Mouse (Mus musculus): ENCODE measurements around the gene Trim58. TPM values are rescaled to one million over a fixed set of nuclear protein-coding genes. Genes with fewer than 3 reads are reported as not detected.

Trim58 gene
- not detected for polyA plus RNA-seq (2015; fragmentation: Illumina TruSeq; extraction: RNeasy Lipid Tissue Mini Kit (QIAGEN cat#74804); ENCODE audit: insufficient read depth, low read depth, low replicate concordance)

DNA sequence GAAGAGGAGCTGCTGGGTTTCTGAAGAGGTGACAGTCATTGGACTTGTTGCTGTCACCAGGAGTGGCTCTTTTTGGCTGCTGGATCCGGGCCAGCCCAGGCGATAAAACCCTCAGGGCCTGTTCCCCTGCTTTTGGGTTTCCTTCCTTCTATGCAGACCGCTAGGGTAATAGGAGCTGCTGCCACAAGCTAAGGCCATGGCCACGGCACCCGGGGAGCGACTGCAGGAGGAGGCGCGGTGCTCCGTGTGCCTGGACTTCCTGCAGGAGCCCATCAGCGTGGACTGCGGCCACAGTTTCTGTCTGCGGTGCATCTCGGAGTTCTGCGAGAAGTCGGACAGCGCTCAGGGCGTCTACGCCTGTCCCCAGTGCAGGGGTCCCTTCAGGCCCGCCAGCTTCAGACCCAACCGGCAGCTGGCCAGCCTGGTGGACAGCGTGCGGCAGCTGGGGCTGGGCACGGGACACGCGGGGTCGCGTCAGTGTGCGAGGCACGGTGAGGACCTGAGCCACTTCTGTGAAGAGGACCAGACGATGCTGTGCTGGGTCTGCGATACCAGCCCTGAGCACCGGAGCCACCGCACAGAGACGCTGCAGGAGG lies at the start of gene Trim58:
Gene Trim58 (plus strand): TSS at position 194 of the 596 bp plus-strand sequence.

DNA sequence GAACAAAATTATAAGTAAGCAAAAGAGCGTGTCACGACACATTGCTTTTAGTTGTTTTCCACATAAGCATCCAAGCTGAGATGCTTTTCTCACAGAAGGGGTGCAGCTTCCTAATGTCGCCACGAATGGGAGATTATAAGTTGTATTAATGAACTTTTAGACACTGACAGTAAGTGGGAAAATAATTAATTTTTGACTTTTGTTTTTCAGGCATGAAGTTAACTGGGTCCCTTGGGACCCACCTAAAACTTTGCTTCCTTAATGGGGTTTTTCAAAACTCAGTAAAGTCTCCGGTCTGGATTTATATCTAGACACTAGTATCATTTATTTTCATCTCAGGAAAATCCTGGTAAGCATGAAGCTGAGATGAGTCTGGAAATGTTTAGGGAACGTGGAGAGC lies 45.5 kb upstream of the Trim58 start, which contains the start of gene Olfr324:
Gene Olfr324 (plus strand): TSS at position 301 of the 400 bp plus-strand sequence.

DNA sequence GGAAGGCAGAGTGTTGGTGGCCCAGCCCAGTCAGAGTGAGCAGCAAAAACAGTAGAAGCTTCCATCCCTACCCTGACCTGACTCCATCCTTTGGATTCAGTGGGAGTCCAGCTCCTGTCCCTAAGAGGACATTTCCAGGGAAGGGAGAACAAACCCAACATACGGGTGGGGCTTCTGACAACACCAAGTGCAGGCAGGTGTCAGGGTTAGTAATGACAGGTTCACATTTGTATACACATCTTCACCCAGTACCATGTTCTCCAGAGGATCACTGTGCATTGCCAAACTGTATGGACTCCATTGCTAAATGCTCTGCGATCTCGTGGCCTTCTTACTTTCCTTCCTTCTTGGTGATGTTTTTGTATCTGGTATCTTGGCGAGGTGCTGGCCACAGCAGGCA lies 24.3 kb upstream of the Trim58 start, which contains the start of gene 2210407C18Rik:
Gene 2210407C18Rik (minus strand): TSS at position 101 of the 400 bp plus-strand sequence.

GRCm38 (mm10) chr11:58630401-58630800 lies 9.9 kb upstream of the Trim58 start, which contains the start of gene Olfr323:
Olfr323 (minus strand) TSS chr11:58630501.

GRCm38 (mm10) chr11:58658596-58658995 lies 18.3 kb downstream of the Trim58 start, which contains the start of gene Olfr322:
Olfr322 (plus strand) TSS chr11:58658782.

DNA sequence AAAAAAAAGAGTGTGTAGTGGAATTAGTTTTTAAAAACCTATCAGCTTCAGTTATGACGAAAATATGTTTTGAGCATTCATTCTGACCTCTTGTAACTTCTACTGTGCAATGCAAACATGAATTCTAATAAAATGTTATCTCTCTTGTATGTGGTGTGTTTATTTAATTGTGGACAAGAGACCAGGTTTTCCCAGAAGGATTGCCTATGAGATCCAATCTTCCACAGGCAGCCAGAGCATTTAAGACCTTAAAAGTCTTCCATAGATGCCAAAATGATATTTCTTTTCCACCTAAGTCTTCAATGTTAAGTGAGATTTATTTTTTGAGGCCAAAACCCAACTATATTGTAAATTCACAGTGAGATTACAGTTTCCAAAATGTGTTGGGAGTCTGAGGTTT lies 40.5 kb downstream of the Trim58 start, which contains the start of gene Olfr320:
Gene Olfr320 (plus strand): TSS at position 301 of the 400 bp plus-strand sequence.

DNA sequence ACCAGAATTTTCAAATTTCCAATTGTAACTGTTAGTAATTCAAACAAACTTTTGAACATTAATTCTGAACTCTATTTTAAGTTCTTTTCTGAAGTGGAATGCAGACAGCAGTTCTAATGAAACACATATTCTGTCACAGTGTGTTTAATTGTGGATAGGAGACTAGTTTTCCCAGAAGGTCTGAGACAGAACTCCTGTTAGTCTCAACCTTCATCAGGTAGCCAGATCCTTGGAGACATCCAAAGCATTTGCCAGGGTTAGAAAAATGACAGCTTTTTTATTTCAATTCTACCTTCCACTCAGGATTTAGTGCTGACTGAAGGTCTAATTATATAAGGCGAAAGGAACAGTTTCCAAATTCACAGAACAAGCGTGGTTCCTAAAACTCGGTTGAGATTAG lies 58.6 kb downstream of the Trim58 start, which contains the start of gene Olfr319:
Gene Olfr319 (plus strand): TSS at position 301 of the 400 bp plus-strand sequence.

Other genes with a start within 250 kb of the Trim58 start
- gene 1810065E05Rik, start 219.4 kb upstream of the Trim58 start, polyA plus RNA-seq (2015; fragmentation: Illumina TruSeq; extraction: RNeasy Lipid Tissue Mini Kit (QIAGEN cat#74804); ENCODE audit: insufficient read depth, low read depth, low replicate concordance): not detected
- not detected for gene Gm12253, start 207.9 kb upstream of the Trim58 start, polyA plus RNA-seq (2015; fragmentation: Illumina TruSeq; extraction: RNeasy Lipid Tissue Mini Kit (QIAGEN cat#74804); ENCODE audit: insufficient read depth, low read depth, low replicate concordance)
- not detected for gene Lypd9, start 187.5 kb upstream of the Trim58 start, polyA plus RNA-seq (2015; fragmentation: Illumina TruSeq; extraction: RNeasy Lipid Tissue Mini Kit (QIAGEN cat#74804); ENCODE audit: insufficient read depth, low read depth, low replicate concordance)
- not detected for gene Olfr30, start 178.2 kb upstream of the Trim58 start, polyA plus RNA-seq (2015; fragmentation: Illumina TruSeq; extraction: RNeasy Lipid Tissue Mini Kit (QIAGEN cat#74804); ENCODE audit: insufficient read depth, low read depth, low replicate concordance)
- gene Olfr332, start 147.9 kb upstream of the Trim58 start, polyA plus RNA-seq (2015; fragmentation: Illumina TruSeq; extraction: RNeasy Lipid Tissue Mini Kit (QIAGEN cat#74804); ENCODE audit: insufficient read depth, low read depth, low replicate concordance): not detected
- gene Olfr331, start 137.9 kb upstream of the Trim58 start, polyA plus RNA-seq (2015; fragmentation: Illumina TruSeq; extraction: RNeasy Lipid Tissue Mini Kit (QIAGEN cat#74804); ENCODE audit: insufficient read depth, low read depth, low replicate concordance): not detected
- not detected for gene Olfr330, start 105.6 kb upstream of the Trim58 start, polyA plus RNA-seq (2015; fragmentation: Illumina TruSeq; extraction: RNeasy Lipid Tissue Mini Kit (QIAGEN cat#74804); ENCODE audit: insufficient read depth, low read depth, low replicate concordance)
- not detected for gene Olfr329-ps, start 94.0 kb upstream of the Trim58 start, polyA plus RNA-seq (2015; fragmentation: Illumina TruSeq; extraction: RNeasy Lipid Tissue Mini Kit (QIAGEN cat#74804); ENCODE audit: insufficient read depth, low read depth, low replicate concordance)
- gene Olfr328, start 84.8 kb upstream of the Trim58 start, polyA plus RNA-seq (2015; fragmentation: Illumina TruSeq; extraction: RNeasy Lipid Tissue Mini Kit (QIAGEN cat#74804); ENCODE audit: insufficient read depth, low read depth, low replicate concordance): not detected
- not detected for gene Olfr224, start 69.9 kb upstream of the Trim58 start, polyA plus RNA-seq (2015; fragmentation: Illumina TruSeq; extraction: RNeasy Lipid Tissue Mini Kit (QIAGEN cat#74804); ENCODE audit: insufficient read depth, low read depth, low replicate concordance)
- gene Olfr325, start 62.7 kb upstream of the Trim58 start, polyA plus RNA-seq (2015; fragmentation: Illumina TruSeq; extraction: RNeasy Lipid Tissue Mini Kit (QIAGEN cat#74804); ENCODE audit: insufficient read depth, low read depth, low replicate concordance): not detected
- not detected for gene Olfr324, start 45.4 kb upstream of the Trim58 start, polyA plus RNA-seq (2015; fragmentation: Illumina TruSeq; extraction: RNeasy Lipid Tissue Mini Kit (QIAGEN cat#74804); ENCODE audit: insufficient read depth, low read depth, low replicate concordance)
- gene 2210407C18Rik, start 24.4 kb upstream of the Trim58 start, polyA plus RNA-seq (2015; fragmentation: Illumina TruSeq; extraction: RNeasy Lipid Tissue Mini Kit (QIAGEN cat#74804); ENCODE audit: insufficient read depth, low read depth, low replicate concordance): not detected
- gene Olfr323, start 10.0 kb upstream of the Trim58 start, polyA plus RNA-seq (2015; fragmentation: Illumina TruSeq; extraction: RNeasy Lipid Tissue Mini Kit (QIAGEN cat#74804); ENCODE audit: insufficient read depth, low read depth, low replicate concordance): not detected
- gene Olfr322, start 18.3 kb downstream of the Trim58 start, polyA plus RNA-seq (2015; fragmentation: Illumina TruSeq; extraction: RNeasy Lipid Tissue Mini Kit (QIAGEN cat#74804); ENCODE audit: insufficient read depth, low read depth, low replicate concordance): not detected
- not detected for gene Olfr320, start 40.6 kb downstream of the Trim58 start, polyA plus RNA-seq (2015; fragmentation: Illumina TruSeq; extraction: RNeasy Lipid Tissue Mini Kit (QIAGEN cat#74804); ENCODE audit: insufficient read depth, low read depth, low replicate concordance)
- gene Olfr319, start 58.7 kb downstream of the Trim58 start, polyA plus RNA-seq (2015; fragmentation: Illumina TruSeq; extraction: RNeasy Lipid Tissue Mini Kit (QIAGEN cat#74804); ENCODE audit: insufficient read depth, low read depth, low replicate concordance): not detected
- not detected for gene Olfr318, start 83.5 kb downstream of the Trim58 start, polyA plus RNA-seq (2015; fragmentation: Illumina TruSeq; extraction: RNeasy Lipid Tissue Mini Kit (QIAGEN cat#74804); ENCODE audit: insufficient read depth, low read depth, low replicate concordance)
- gene Olfr317, start 98.7 kb downstream of the Trim58 start, polyA plus RNA-seq (2015; fragmentation: Illumina TruSeq; extraction: RNeasy Lipid Tissue Mini Kit (QIAGEN cat#74804); ENCODE audit: insufficient read depth, low read depth, low replicate concordance): not detected
- not detected for gene Olfr316, start 112.3 kb downstream of the Trim58 start, polyA plus RNA-seq (2015; fragmentation: Illumina TruSeq; extraction: RNeasy Lipid Tissue Mini Kit (QIAGEN cat#74804); ENCODE audit: insufficient read depth, low read depth, low replicate concordance)
- not detected for gene Olfr315, start 132.7 kb downstream of the Trim58 start, polyA plus RNA-seq (2015; fragmentation: Illumina TruSeq; extraction: RNeasy Lipid Tissue Mini Kit (QIAGEN cat#74804); ENCODE audit: insufficient read depth, low read depth, low replicate concordance)
- not detected for gene Olfr314, start 142.5 kb downstream of the Trim58 start, polyA plus RNA-seq (2015; fragmentation: Illumina TruSeq; extraction: RNeasy Lipid Tissue Mini Kit (QIAGEN cat#74804); ENCODE audit: insufficient read depth, low read depth, low replicate concordance)
- gene Fam183b, start 161.5 kb downstream of the Trim58 start, polyA plus RNA-seq (2015; fragmentation: Illumina TruSeq; extraction: RNeasy Lipid Tissue Mini Kit (QIAGEN cat#74804); ENCODE audit: insufficient read depth, low read depth, low replicate concordance): 10.9 TPM
- not detected for gene Olfr313, start 174.5 kb downstream of the Trim58 start, polyA plus RNA-seq (2015; fragmentation: Illumina TruSeq; extraction: RNeasy Lipid Tissue Mini Kit (QIAGEN cat#74804); ENCODE audit: insufficient read depth, low read depth, low replicate concordance)
- not detected for gene Olfr312, start 188.8 kb downstream of the Trim58 start, polyA plus RNA-seq (2015; fragmentation: Illumina TruSeq; extraction: RNeasy Lipid Tissue Mini Kit (QIAGEN cat#74804); ENCODE audit: insufficient read depth, low read depth, low replicate concordance)
- gene Olfr311, start 198.8 kb downstream of the Trim58 start, polyA plus RNA-seq (2015; fragmentation: Illumina TruSeq; extraction: RNeasy Lipid Tissue Mini Kit (QIAGEN cat#74804); ENCODE audit: insufficient read depth, low read depth, low replicate concordance): not detected
- gene Gm12258, start 206.7 kb downstream of the Trim58 start, polyA plus RNA-seq (2015; fragmentation: Illumina TruSeq; extraction: RNeasy Lipid Tissue Mini Kit (QIAGEN cat#74804); ENCODE audit: insufficient read depth, low read depth, low replicate concordance): 3.5 TPM
- 2.1 TPM for gene 2810021J22Rik, start 226.8 kb downstream of the Trim58 start, polyA plus RNA-seq (2015; fragmentation: Illumina TruSeq; extraction: RNeasy Lipid Tissue Mini Kit (QIAGEN cat#74804); ENCODE audit: insufficient read depth, low read depth, low replicate concordance)

All from pancreas, adult 10 weeks (tissue).